ENCODE assay signal across 27 mouse cellular contexts in the genomic region with DNA sequence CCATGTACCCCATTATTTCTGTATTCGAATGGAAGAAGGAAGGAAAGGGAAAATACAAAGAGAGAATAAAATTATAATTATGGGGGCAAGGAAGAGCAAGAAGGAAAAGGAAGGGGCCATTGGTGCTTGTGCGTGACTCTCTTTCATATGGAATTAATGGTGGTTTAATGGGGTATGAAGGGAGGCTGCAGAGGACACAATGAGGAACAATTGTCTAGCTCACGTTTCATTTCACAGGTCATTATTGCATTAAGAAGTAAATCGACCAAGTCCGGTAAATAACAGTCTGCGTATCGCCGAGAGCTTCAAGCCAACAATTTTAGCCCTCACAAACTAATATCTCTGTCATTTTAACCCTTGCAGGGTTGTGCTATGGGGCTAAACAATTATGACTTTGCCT.
DNase-seq lines count a peak whose midpoint lies in the region; ATAC-seq and TF ChIP-seq lines count a peak whose summit lies in the region.
"Had no signal": no experiment of that assay in that cellular context is flagged by ENCODE, and none has a peak within 500 bp of the region (broad histone marks: within the 10 kb centered on the region; RNA-seq: fewer than 3 reads in every experiment).

No protein-coding gene starts in this region.

- H3K9me3 ChIP-seq in hindbrain, embryonic 11.5 days (ENCODE audit: control insufficient read depth, low read length) = no peaks in the 10 kb centered on the region
- H3K9me3 ChIP-seq in hindbrain, postnatal 0 days (ENCODE audit: low read length) = no peaks in the 10 kb centered on the region
- H3K9me3 ChIP-seq in neural tube, embryonic 12.5 days = no peaks in the 10 kb centered on the region
- H3K9me3 ChIP-seq: embryonic facial prominence, embryonic 12.5 days; embryonic facial prominence, embryonic 15.5 days; forebrain, embryonic 12.5 days; heart, embryonic 12.5 days; heart, embryonic 15.5 days had no signal

- no peak overlapping the region for H3K9ac ChIP-seq in hindbrain, embryonic 11.5 days (ENCODE audit: low read depth, low read length)
- no peak overlapping the region for H3K9ac ChIP-seq in hindbrain, postnatal 0 days (replicated peaks; ENCODE audit: low read length)
- no peak overlapping the region for H3K9ac ChIP-seq in neural tube, embryonic 12.5 days
- H3K9ac ChIP-seq: embryonic facial prominence, embryonic 12.5 days; embryonic facial prominence, embryonic 15.5 days; forebrain, embryonic 12.5 days; heart, embryonic 12.5 days; heart, embryonic 15.5 days; hindbrain, embryonic 14.5 days had no signal

- H3K4me2 ChIP-seq in hindbrain, embryonic 11.5 days (replicated peaks; ENCODE audit: low read depth, low read length) = no peak overlapping the region
- no peak overlapping the region for H3K4me2 ChIP-seq in hindbrain, postnatal 0 days (ENCODE audit: low read depth, low read length)
- no peak overlapping the region; the same call in 1 of the 2 replicates for H3K4me2 ChIP-seq in neural tube, embryonic 12.5 days (replicated peaks)
- H3K4me2 ChIP-seq: embryonic facial prominence, embryonic 12.5 days; embryonic facial prominence, embryonic 15.5 days; forebrain, embryonic 12.5 days; heart, embryonic 12.5 days; heart, embryonic 15.5 days; hindbrain, embryonic 14.5 days had no signal

- no peaks in the 10 kb centered on the region for H3K36me3 ChIP-seq in hindbrain, embryonic 11.5 days (ENCODE audit: control insufficient read depth, insufficient read depth, low read length)
- no peaks in the 10 kb centered on the region for H3K36me3 ChIP-seq in hindbrain, postnatal 0 days (ENCODE audit: insufficient read depth, low read length)
- no peaks in the 10 kb centered on the region for H3K36me3 ChIP-seq in neural tube, embryonic 12.5 days
- H3K36me3 ChIP-seq: embryonic facial prominence, embryonic 12.5 days; embryonic facial prominence, embryonic 15.5 days; forebrain, embryonic 12.5 days; heart, embryonic 12.5 days; heart, embryonic 15.5 days had no signal

- no peaks in the 10 kb centered on the region for H3K27me3 ChIP-seq in hindbrain, embryonic 11.5 days (ENCODE audit: control insufficient read depth, insufficient read depth, low read length)
- no peaks in the 10 kb centered on the region for H3K27me3 ChIP-seq in hindbrain, postnatal 0 days (ENCODE audit: insufficient read depth, low read length)
- H3K27me3 ChIP-seq in neural tube, embryonic 12.5 days (replicated peaks) = no peaks in the 10 kb centered on the region
- H3K27me3 ChIP-seq: embryonic facial prominence, embryonic 12.5 days; embryonic facial prominence, embryonic 15.5 days; forebrain, embryonic 12.5 days; heart, embryonic 12.5 days; heart, embryonic 15.5 days had no signal

- DNase-seq in embryo, embryonic 10 days (ENCODE audit: low spot score) = peak; percentile 21
- no peak for DNase-seq in embryo, embryonic 11 days
- no peak for DNase-seq in hindbrain, embryonic 11.5 days (ENCODE audit: low spot score)
- DNase-seq in hindbrain, postnatal 0 days (ENCODE audit: low spot score) = no peak
- no peak for DNase-seq in neural tube, embryonic 10.5 days (ENCODE audit: extremely low spot score, low spot score)
- DNase-seq in retina, postnatal 1 day = peak; percentile 37
- DNase-seq in heart, postnatal 14 days = no peak
- DNase-seq: adrenal gland, adult 8-10 months; adrenal gland, postnatal 25 days; cerebellum, adult 18-20 months; cerebellum, adult 9-10 months; cerebellum, postnatal 14 days; gastrocnemius, adult 2 months; gastrocnemius, postnatal 14 days; heart, adult 11 months; heart, postnatal 10 days; heart, postnatal 4 days; kidney, adult 11 months had no signal

- peak; percentile 55; the same call in 1 of the 2 replicates for ATAC-seq in hindbrain, embryonic 11.5 days (ENCODE audit: low FRiP score)
- no peak for ATAC-seq in hindbrain, postnatal 0 days
- ATAC-seq in neural tube, embryonic 12.5 days (ENCODE audit: low FRiP score, low read depth) = peak; percentile 66; the same call in 1 of the 2 replicates
- ATAC-seq: activated CD4-positive, CD25-positive, alpha-beta regulatory T cell, adult 4 months; forebrain, embryonic 16.5 days had no signal

- 40% methylated on average over 8 of the region's 8 CpGs for WGBS in hindbrain, embryonic 11.5 days
- WGBS in hindbrain, postnatal 0 days = 26% methylated on average over 8 of the region's 8 CpGs
- 13% methylated on average over 8 of the region's 8 CpGs for WGBS in neural tube, embryonic 12.5 days

- H3K4me3 ChIP-seq in hindbrain, embryonic 11.5 days (ENCODE audit: low read depth, low read length) = no peak overlapping the region
- no peak overlapping the region for H3K4me3 ChIP-seq in hindbrain, postnatal 0 days (ENCODE audit: low read length)
- no peak overlapping the region for H3K4me3 ChIP-seq in neural tube, embryonic 12.5 days
- H3K4me3 ChIP-seq: embryonic facial prominence, embryonic 12.5 days; embryonic facial prominence, embryonic 15.5 days; forebrain, embryonic 12.5 days; gastrocnemius, adult 2 months; heart, embryonic 12.5 days; heart, embryonic 15.5 days had no signal

- no peak for TF ChIP-seq CTCF in hindbrain, postnatal 0 days (IDR thresholded peaks at IDR 0.05; ENCODE audit: low read depth)

- intact Hi-C loops in heart, postnatal 14 days (cut with DNase I) = no loop called here

- H3K27ac ChIP-seq in hindbrain, embryonic 11.5 days (ENCODE audit: low read depth, low read length) = no peak overlapping the region
- no peak overlapping the region for H3K27ac ChIP-seq in hindbrain, postnatal 0 days
- no peak overlapping the region for H3K27ac ChIP-seq in neural tube, embryonic 12.5 days
- H3K27ac ChIP-seq: embryonic facial prominence, embryonic 12.5 days; embryonic facial prominence, embryonic 15.5 days; forebrain, embryonic 12.5 days; gastrocnemius, adult 2 months; heart, embryonic 15.5 days; hindbrain, embryonic 14.5 days had no signal

- H3K4me1 ChIP-seq in hindbrain, embryonic 11.5 days (replicated peaks; ENCODE audit: control insufficient read depth, insufficient read depth, low read length) = no peaks in the 10 kb centered on the region
- H3K4me1 ChIP-seq in hindbrain, postnatal 0 days (ENCODE audit: insufficient read depth, low read length) = no peaks in the 10 kb centered on the region
- H3K4me1 ChIP-seq in neural tube, embryonic 12.5 days = peaks cover 3% of the 10 kb centered on the region; the same call in 1 of the 2 replicates
- H3K4me1 ChIP-seq: embryonic facial prominence, embryonic 12.5 days; embryonic facial prominence, embryonic 15.5 days; forebrain, embryonic 12.5 days; heart, embryonic 12.5 days; heart, embryonic 15.5 days had no signal

Comparison
In these comparisons a context has a peak if more than half of its experiments do, and no peak if none do; other contexts are left out.
1. DNase-seq: peak in embryo, embryonic 10 days (single experiment) and retina, postnatal 1 day (single experiment); none in embryo, embryonic 11 days (single experiment), hindbrain, embryonic 11.5 days (single experiment), hindbrain, postnatal 0 days (single experiment), neural tube, embryonic 10.5 days (single experiment) and heart, postnatal 14 days (0 of 2).